Mouse (Mus musculus): ENCODE measurements around the gene Abhd4. TPM values are rescaled to one million over a fixed set of nuclear protein-coding genes. Genes with fewer than 3 reads are reported as not detected.

Abhd4 gene
- polyA plus RNA-seq, 1 experiment, result 237 TPM

GRCm38 (mm10) chr14:54222289-54222727 is 31.7 kb upstream of the Abhd4 start:
- H3K36me3 ChIP-seq (ENCODE audit: control insufficient read depth, insufficient read depth, low read length), result no peaks in the 10 kb centered on the region
- TF ChIP-seq CTCF (IDR thresholded peaks at IDR 0.05; ENCODE audit: control insufficient read depth, insufficient read depth, insufficient replicate concordance, low read depth, low read length) (no peak), POLR2A (IDR thresholded peaks at IDR 0.05; ENCODE audit: control insufficient read depth, low read depth, low read length) (no peak)
- no peak overlapping the region for H3K27ac ChIP-seq (ENCODE audit: control insufficient read depth, insufficient read depth, low read depth, low read length)
- H3K4me1 ChIP-seq (ENCODE audit: control insufficient read depth, insufficient read depth, low read length), result peaks cover 13% of the 10 kb centered on the region
- H3K27me3 ChIP-seq (ENCODE audit: control insufficient read depth, insufficient read depth, low read length), result no peaks in the 10 kb centered on the region
- H3K4me3 ChIP-seq (ENCODE audit: control insufficient read depth, low read depth, low read length), result no peak overlapping the region

DNA sequence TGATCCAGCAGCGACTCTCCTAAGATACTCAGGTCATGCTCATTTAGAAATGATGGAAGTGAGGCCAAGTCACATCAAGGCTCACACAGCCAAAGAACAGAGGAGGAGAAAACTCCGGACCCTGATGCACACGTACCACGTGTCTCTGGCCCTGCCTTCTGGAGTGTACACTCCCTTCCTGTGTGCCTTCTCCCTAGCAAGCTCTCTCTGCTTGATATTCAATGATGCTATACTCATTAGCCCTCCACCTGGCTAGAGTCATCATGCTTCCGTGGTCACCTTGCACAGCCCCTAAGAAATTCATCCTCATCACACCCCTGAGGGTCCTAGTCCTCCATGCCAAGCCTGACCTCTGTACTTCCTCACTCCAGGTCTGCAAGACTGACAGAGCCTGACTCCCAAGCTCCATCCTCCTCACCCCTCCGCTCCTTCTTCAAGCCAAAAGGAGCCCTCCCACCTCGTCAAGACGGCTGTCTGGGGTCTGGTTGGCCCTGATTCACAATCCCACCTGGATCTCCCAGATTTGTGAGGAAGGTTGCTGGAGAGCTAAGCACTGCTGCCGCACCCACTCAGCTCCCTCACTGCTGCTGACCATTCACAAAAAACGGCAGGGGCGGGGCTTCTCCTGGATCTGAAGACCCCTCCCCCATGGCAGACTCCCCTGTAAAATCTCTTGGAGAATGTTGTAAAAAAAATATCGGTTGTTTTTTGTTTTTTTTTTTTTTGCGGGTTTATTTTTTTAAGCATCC is 30.5 kb upstream of the Abhd4 start:
- H3K4me3 ChIP-seq (ENCODE audit: control insufficient read depth, low read depth, low read length), result no peak overlapping the region
- no peaks in the 10 kb centered on the region for H3K27me3 ChIP-seq (ENCODE audit: control insufficient read depth, insufficient read depth, low read length)
- H3K4me1 ChIP-seq (ENCODE audit: control insufficient read depth, insufficient read depth, low read length), result peaks cover 23% of the 10 kb centered on the region
- H3K27ac ChIP-seq (ENCODE audit: control insufficient read depth, insufficient read depth, low read depth, low read length), result no peak overlapping the region
- TF ChIP-seq POLR2A (IDR thresholded peaks at IDR 0.05; ENCODE audit: control insufficient read depth, low read depth, low read length), result no peak
- no peak for TF ChIP-seq CTCF (IDR thresholded peaks at IDR 0.05; ENCODE audit: control insufficient read depth, insufficient read depth, insufficient replicate concordance, low read depth, low read length)
- no peaks in the 10 kb centered on the region for H3K36me3 ChIP-seq (ENCODE audit: control insufficient read depth, insufficient read depth, low read length)

- no peak overlapping the region for H3K27ac ChIP-seq (ENCODE audit: control insufficient read depth, insufficient read depth, low read depth, low read length)
- no peaks in the 10 kb centered on the region for H3K27me3 ChIP-seq (ENCODE audit: control insufficient read depth, insufficient read depth, low read length)
- TF ChIP-seq POLR2A (IDR thresholded peaks at IDR 0.05; ENCODE audit: control insufficient read depth, low read depth, low read length) (no peak), CTCF (IDR thresholded peaks at IDR 0.05; ENCODE audit: control insufficient read depth, insufficient read depth, insufficient replicate concordance, low read depth, low read length) (no peak)
- H3K36me3 ChIP-seq (ENCODE audit: control insufficient read depth, insufficient read depth, low read length), result no peaks in the 10 kb centered on the region
- H3K4me1 ChIP-seq (ENCODE audit: control insufficient read depth, insufficient read depth, low read length), result peaks cover 28% of the 10 kb centered on the region
- no peak overlapping the region for H3K4me3 ChIP-seq (ENCODE audit: control insufficient read depth, low read depth, low read length)
These were observed 29.9 kb upstream of the Abhd4 start for GRCm38 (mm10) chr14:54224064-54224417.

GRCm38 (mm10) chr14:54224484-54225467 is 29.2 kb upstream of the Abhd4 start:
- TF ChIP-seq CTCF (IDR thresholded peaks at IDR 0.05; ENCODE audit: control insufficient read depth, insufficient read depth, insufficient replicate concordance, low read depth, low read length), result no peak
- no peak for TF ChIP-seq POLR2A (IDR thresholded peaks at IDR 0.05; ENCODE audit: control insufficient read depth, low read depth, low read length)
- Histone ChIP-seq H3K27ac (ENCODE audit: control insufficient read depth, insufficient read depth, low read depth, low read length) (no peak overlapping the region), H3K36me3 (ENCODE audit: control insufficient read depth, insufficient read depth, low read length) (no peaks in the 10 kb centered on the region), H3K4me3 (ENCODE audit: control insufficient read depth, low read depth, low read length) (no peak overlapping the region), H3K4me1 (ENCODE audit: control insufficient read depth, insufficient read depth, low read length) (peaks cover 31% of the 10 kb centered on the region), H3K27me3 (ENCODE audit: control insufficient read depth, insufficient read depth, low read length) (no peaks in the 10 kb centered on the region)

DNA sequence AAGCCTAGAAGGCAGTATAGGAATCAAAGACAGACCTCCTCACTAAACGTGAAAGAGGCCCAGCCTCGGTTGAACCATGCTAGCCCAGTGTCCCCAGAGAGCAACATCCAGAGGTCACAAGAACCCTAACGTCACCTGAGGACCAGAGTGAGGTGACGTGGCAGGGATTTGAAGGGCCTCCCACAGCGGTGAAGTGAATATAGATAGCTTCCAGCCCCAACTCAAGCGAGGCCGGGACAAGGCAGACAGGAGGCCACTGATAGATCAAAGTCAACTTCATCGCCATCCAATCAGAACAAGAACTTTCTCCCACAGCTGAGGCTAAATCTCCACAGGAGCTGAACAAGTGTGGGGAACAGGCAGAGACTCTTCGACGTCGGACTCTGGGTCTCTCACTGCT is 28.3 kb upstream of the Abhd4 start:
- no peaks in the 10 kb centered on the region for H3K36me3 ChIP-seq (ENCODE audit: control insufficient read depth, insufficient read depth, low read length)
- no peak overlapping the region for H3K27ac ChIP-seq (ENCODE audit: control insufficient read depth, insufficient read depth, low read depth, low read length)
- no peaks in the 10 kb centered on the region for H3K27me3 ChIP-seq (ENCODE audit: control insufficient read depth, insufficient read depth, low read length)
- TF ChIP-seq POLR2A (IDR thresholded peaks at IDR 0.05; ENCODE audit: control insufficient read depth, low read depth, low read length) (no peak), CTCF (IDR thresholded peaks at IDR 0.05; ENCODE audit: control insufficient read depth, insufficient read depth, insufficient replicate concordance, low read depth, low read length) (no peak)
- H3K4me3 ChIP-seq (ENCODE audit: control insufficient read depth, low read depth, low read length), result no peak overlapping the region
- peaks cover 31% of the 10 kb centered on the region for H3K4me1 ChIP-seq (ENCODE audit: control insufficient read depth, insufficient read depth, low read length)

GRCm38 (mm10) chr14:54226911-54227811 is 26.8 kb upstream of the Abhd4 start:
- Histone ChIP-seq H3K36me3 (ENCODE audit: control insufficient read depth, insufficient read depth, low read length) (no peaks in the 10 kb centered on the region), H3K4me1 (ENCODE audit: control insufficient read depth, insufficient read depth, low read length) (peaks cover 36% of the 10 kb centered on the region), H3K4me3 (ENCODE audit: control insufficient read depth, low read depth, low read length) (peak overlapping the region; percentile 22), H3K27me3 (ENCODE audit: control insufficient read depth, insufficient read depth, low read length) (no peaks in the 10 kb centered on the region), H3K27ac (ENCODE audit: control insufficient read depth, insufficient read depth, low read depth, low read length) (no peak overlapping the region)
- no peak for TF ChIP-seq POLR2A (IDR thresholded peaks at IDR 0.05; ENCODE audit: control insufficient read depth, low read depth, low read length)
- no peak for TF ChIP-seq CTCF (IDR thresholded peaks at IDR 0.05; ENCODE audit: control insufficient read depth, insufficient read depth, insufficient replicate concordance, low read depth, low read length)
